Mouse (Mus musculus) liver, embryonic 15.5 days (tissue): Measurements from ENCODE around the gene Syt17. TPM values are rescaled to one million over a fixed set of nuclear protein-coding genes. Genes with fewer than 3 reads are reported as not detected.
"Not testable (repeated sequence)": the region's sequence is repeated elsewhere in the genome, so short reads cannot be mapped to it uniquely, and the experiment has no call there.

Experiments used
- ATAC-seq: fragments of 200-750 bp; cut with Nextera tagmentation; 2 replicates; pipeline ENCODE4 v1.8.0; 2017; ENCODE audit warnings: moderate number of reproducible peaks, mild to moderate bottlenecking, moderate library complexity; ENCODE audit not compliant: insufficient read depth
- H3K27ac ChIP-seq: fragments of 300-500 bp; sonication (generic); replicated peaks from 2 replicates; pipeline ENCODE4 v1.5.1; 2015; ENCODE audit warnings: mild to moderate bottlenecking, inconsistent platforms
- H3K27me3 ChIP-seq: fragments of 300-500 bp; sonication (generic); 2 replicates; pipeline ENCODE4 v1.6.1; 2015; ENCODE audit warnings: mild to moderate bottlenecking, inconsistent platforms
- H3K36me3 ChIP-seq: fragments of 300-500 bp; sonication (generic); replicated peaks from 2 replicates; pipeline ENCODE4 v1.6.1; 2015; ENCODE audit warnings: moderate library complexity, mild to moderate bottlenecking, inconsistent platforms
- H3K4me1 ChIP-seq: fragments of 300-500 bp; sonication (generic); replicated peaks from 2 replicates; pipeline ENCODE4 v1.6.1; 2015; ENCODE audit warnings: inconsistent platforms
- H3K4me2 ChIP-seq: fragments of 300-500 bp; sonication (generic); 2 replicates; pipeline ENCODE4 v1.6.1; 2015; ENCODE audit warnings: moderate library complexity, mild to moderate bottlenecking, inconsistent platforms
- H3K4me3 ChIP-seq: fragments of 300-500 bp; sonication (generic); replicated peaks from 2 replicates; pipeline ENCODE4 v1.5.1; 2015; ENCODE audit warnings: mild to moderate bottlenecking, inconsistent platforms
- H3K9ac ChIP-seq: fragments of 300-500 bp; sonication (generic); 2 replicates; pipeline ENCODE4 v1.6.1; 2015; ENCODE audit warnings: moderate library complexity, mild to moderate bottlenecking, inconsistent platforms
- H3K9me3 ChIP-seq: fragments of 300-500 bp; sonication (generic); replicated peaks from 2 replicates; pipeline ENCODE4 v1.6.1; 2016; ENCODE audit warnings: inconsistent platforms
- WGBS: fragments of 180-500 bp; shearing (Covaris S2); methylation state at CpG from one replicate; pipeline ENCODE4 v1.1.7; 2015; ENCODE audit warnings: mixed read lengths; ENCODE audit not compliant: insufficient replicate concordance; 5-methylcytosine and 5-hydroxymethylcytosine counted together
- polyA plus RNA-seq: library from polyadenylated mRNA; unstranded; fragments of >200 nt; fragmentation: Nextera tagmentation; extraction: Ambion mirVana; gene quantifications from 2 replicates; pipeline ENCODE4 v1.2.1, GENCODE M21; 2015

The Syt17 gene
- polyA plus RNA-seq, 1 experiment from 2014 or later, result 0.35 TPM

DNA sequence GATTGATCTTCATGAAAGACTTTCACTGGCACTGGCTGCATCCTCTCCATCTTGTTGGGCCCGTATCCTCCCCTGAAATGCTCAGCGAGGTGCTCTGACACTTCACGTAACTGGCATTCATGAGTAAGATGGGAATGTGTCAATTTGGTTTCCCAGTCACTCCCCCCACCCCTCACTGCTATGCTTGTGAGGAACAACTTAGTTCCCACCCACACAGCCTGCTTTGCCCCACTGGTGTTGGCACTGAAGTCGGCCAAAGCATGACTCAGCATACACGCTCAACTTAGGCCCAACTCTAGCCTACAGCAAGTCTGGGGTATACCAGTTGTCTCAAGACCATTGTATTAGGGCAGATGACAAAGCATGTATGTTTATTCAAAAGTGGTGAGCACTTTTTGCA lies 76.7 kb downstream of the Syt17 start:
- H3K4me1 ChIP-seq, result no peaks in the 10 kb centered on the region
- no peak for ATAC-seq
- no peak overlapping the region for H3K4me2 ChIP-seq
- H3K9me3 ChIP-seq, result no peaks in the 10 kb centered on the region
- no peaks in the 10 kb centered on the region for H3K36me3 ChIP-seq
- no peak overlapping the region for H3K4me3 ChIP-seq
- H3K27ac ChIP-seq, result no peak overlapping the region
- H3K9ac ChIP-seq, result no peak overlapping the region
- WGBS, result 74% methylated on average over 5 of the region's 5 CpGs
- H3K27me3 ChIP-seq, result no peaks in the 10 kb centered on the region

DNA sequence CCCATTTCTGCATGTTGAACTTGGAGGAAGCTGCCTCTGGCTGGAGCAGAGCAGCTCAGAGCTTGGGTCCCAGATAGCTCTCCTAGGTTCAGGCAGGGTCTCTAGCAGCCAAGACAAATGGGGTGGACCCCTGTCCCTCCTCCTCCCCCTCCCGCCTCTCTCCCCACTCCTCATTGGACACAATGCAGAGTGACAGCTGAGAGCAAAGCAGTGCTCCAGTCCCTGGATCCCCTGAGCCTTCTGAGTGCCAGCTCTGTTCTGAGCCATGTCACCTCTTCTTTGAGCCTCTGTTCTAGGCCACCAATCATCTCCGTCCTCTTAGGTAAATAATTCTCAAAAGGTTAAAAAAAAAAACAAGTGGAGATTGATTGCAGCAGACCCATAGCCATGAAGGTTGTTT lies 78.3 kb downstream of the Syt17 start:
- H3K4me2 ChIP-seq, result no peak overlapping the region
- H3K9me3 ChIP-seq, result no peaks in the 10 kb centered on the region
- WGBS, result 55% methylated on average over 2 of the region's 2 CpGs
- H3K36me3 ChIP-seq, result no peaks in the 10 kb centered on the region
- H3K4me3 ChIP-seq, result no peak overlapping the region
- ATAC-seq, result no peak
- H3K9ac ChIP-seq, result no peak overlapping the region
- H3K4me1 ChIP-seq, result no peaks in the 10 kb centered on the region
- no peaks in the 10 kb centered on the region for H3K27me3 ChIP-seq
- H3K27ac ChIP-seq, result no peak overlapping the region

DNA sequence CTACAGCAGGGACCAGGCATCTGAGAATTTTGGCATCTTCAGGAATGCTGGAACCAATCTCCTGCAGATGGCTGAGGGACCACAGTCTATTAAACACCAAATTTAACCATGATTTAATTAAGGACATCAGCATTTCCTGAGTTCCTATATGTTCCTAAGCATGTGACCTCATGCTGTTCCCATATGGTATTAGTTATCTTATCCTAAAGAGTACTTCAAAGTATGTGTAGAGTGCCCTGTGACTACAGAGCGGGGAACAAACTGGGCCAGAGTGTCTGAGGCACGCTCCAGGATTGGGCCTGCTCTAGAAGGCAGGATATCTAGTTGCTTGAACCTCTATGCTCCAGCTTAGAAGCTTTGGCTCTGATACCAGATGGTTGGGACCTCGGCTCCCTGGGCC lies 82.1 kb downstream of the Syt17 start:
- no peaks in the 10 kb centered on the region for H3K27me3 ChIP-seq
- no peaks in the 10 kb centered on the region for H3K9me3 ChIP-seq
- H3K4me3 ChIP-seq, result no peak overlapping the region
- 46% methylated on average over 3 of the region's 3 CpGs for WGBS
- no peaks in the 10 kb centered on the region for H3K36me3 ChIP-seq
- no peaks in the 10 kb centered on the region for H3K4me1 ChIP-seq
- no peak overlapping the region for H3K4me2 ChIP-seq
- no peak overlapping the region for H3K27ac ChIP-seq
- ATAC-seq, result no peak
- H3K9ac ChIP-seq, result no peak overlapping the region

- H3K9ac ChIP-seq, result no peak overlapping the region
- H3K36me3 ChIP-seq, result no peaks in the 10 kb centered on the region
- H3K4me2 ChIP-seq, result no peak overlapping the region
- no peaks in the 10 kb centered on the region for H3K4me1 ChIP-seq
- H3K27me3 ChIP-seq, result no peaks in the 10 kb centered on the region
- H3K27ac ChIP-seq, result no peak overlapping the region
- ATAC-seq, result no peak
- WGBS, result 52% methylated on average over 6 of the region's 6 CpGs
- H3K9me3 ChIP-seq, result no peaks in the 10 kb centered on the region
- no peak overlapping the region for H3K4me3 ChIP-seq
These were observed 82.8 kb downstream of the Syt17 start for GRCm38 (mm10) chr7:118365251-118365650.

- H3K27me3 ChIP-seq, result no peaks in the 10 kb centered on the region
- H3K9me3 ChIP-seq, result no peaks in the 10 kb centered on the region
- H3K36me3 ChIP-seq, result no peaks in the 10 kb centered on the region
- ATAC-seq, result no peak
- H3K4me1 ChIP-seq, result no peaks in the 10 kb centered on the region
- no peak overlapping the region for H3K4me3 ChIP-seq
- H3K27ac ChIP-seq, result no peak overlapping the region
- 24% methylated on average over 7 of the region's 7 CpGs for WGBS
- H3K9ac ChIP-seq, result no peak overlapping the region
- H3K4me2 ChIP-seq, result no peak overlapping the region
These were observed 83.5 kb downstream of the Syt17 start for GRCm38 (mm10) chr7:118364353-118365007.

- Histone ChIP-seq H3K4me2 (no peak overlapping the region), H3K27me3 (no peaks in the 10 kb centered on the region), H3K36me3 (no peaks in the 10 kb centered on the region), H3K9me3 (no peaks in the 10 kb centered on the region), H3K4me3 (no peak overlapping the region), H3K4me1 (no peaks in the 10 kb centered on the region), H3K27ac (no peak overlapping the region), H3K9ac (no peak overlapping the region)
- no peak for ATAC-seq
- 65% methylated on average over 6 of the region's 6 CpGs for WGBS
These were observed 84.3 kb downstream of the Syt17 start for GRCm38 (mm10) chr7:118363587-118364233.

DNA sequence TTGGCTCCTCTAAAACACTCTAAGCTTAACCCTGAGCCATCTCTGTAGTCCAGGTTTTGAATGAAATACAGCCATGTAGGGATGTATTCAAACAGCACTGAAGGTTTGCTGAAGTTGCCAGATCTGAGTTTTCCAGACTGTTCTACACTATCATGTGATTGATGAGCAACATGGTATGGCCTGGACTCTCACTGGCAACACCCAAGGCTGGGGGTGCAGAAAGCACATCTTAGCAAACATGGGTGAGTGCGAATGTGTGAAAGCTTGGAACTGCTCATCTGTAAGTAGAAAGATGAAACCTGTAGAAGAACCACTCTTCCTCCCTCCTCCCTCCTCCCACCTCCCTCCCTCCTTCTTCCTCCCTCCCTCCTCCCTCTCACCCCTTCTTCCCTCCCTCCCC lies 85.1 kb downstream of the Syt17 start:
- H3K9ac ChIP-seq, result no peak overlapping the region
- no peaks in the 10 kb centered on the region for H3K36me3 ChIP-seq
- no peaks in the 10 kb centered on the region for H3K9me3 ChIP-seq
- WGBS, result 71% methylated on average over 1 of the region's 1 CpGs
- H3K4me1 ChIP-seq, result no peaks in the 10 kb centered on the region
- ATAC-seq, result no peak
- no peak overlapping the region for H3K27ac ChIP-seq
- H3K4me2 ChIP-seq, result no peak overlapping the region
- H3K4me3 ChIP-seq, result no peak overlapping the region
- H3K27me3 ChIP-seq, result no peaks in the 10 kb centered on the region

GRCm38 (mm10) chr7:118362258-118362657 lies 85.8 kb downstream of the Syt17 start:
- Histone ChIP-seq H3K27ac (no peak overlapping the region), H3K27me3 (no peaks in the 10 kb centered on the region), H3K36me3 (no peaks in the 10 kb centered on the region), H3K4me2 (no peak overlapping the region), H3K9ac (no peak overlapping the region), H3K9me3 (no peaks in the 10 kb centered on the region), H3K4me1 (no peaks in the 10 kb centered on the region), H3K4me3 (no peak overlapping the region)
- no peak for ATAC-seq
- 38% methylated on average over 3 of the region's 3 CpGs for WGBS

GRCm38 (mm10) chr7:118358977-118359376 lies 89.0 kb downstream of the Syt17 start:
- Histone ChIP-seq H3K9ac (no peak overlapping the region), H3K27me3 (no peaks in the 10 kb centered on the region), H3K36me3 (no peaks in the 10 kb centered on the region), H3K4me3 (no peak overlapping the region), H3K4me1 (no peaks in the 10 kb centered on the region), H3K9me3 (no peaks in the 10 kb centered on the region), H3K27ac (no peak overlapping the region), H3K4me2 (no peak overlapping the region)
- 35% methylated on average over 3 of the region's 3 CpGs for WGBS
- ATAC-seq, result no peak

DNA sequence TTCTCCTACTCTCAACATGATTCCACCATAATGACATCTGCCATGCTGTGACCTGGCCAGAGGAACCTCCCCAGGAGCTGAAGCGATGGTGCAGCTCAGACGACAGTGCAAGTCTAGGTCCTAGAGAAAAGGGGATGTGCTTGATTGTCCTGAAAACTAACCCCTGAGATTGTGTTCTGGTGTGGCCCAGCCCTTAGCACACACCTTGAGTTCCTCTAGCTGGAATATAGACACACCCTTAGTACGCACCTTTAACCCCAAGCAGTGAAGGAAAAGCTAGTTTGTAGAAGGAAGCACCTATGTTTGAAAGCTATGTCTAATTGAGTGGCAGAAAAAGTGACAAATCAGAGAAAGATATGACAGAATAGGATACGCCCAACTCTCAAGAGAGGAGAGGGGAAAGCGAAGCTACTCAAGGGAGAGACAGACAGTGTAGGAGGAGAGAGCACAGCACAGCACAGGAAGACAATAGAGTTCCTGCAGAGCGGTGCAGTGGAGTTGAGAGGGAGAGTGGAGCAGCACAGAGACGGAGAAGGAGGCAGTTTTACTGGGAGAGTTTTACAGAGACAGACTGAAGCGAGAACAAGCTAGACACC lies 91.5 kb downstream of the Syt17 start:
- WGBS, result 60% methylated on average over 8 of the region's 8 CpGs
- H3K4me3 ChIP-seq, H3K9ac ChIP-seq, H3K4me1 ChIP-seq, H3K4me2 ChIP-seq, H3K27me3 ChIP-seq, H3K27ac ChIP-seq, H3K9me3 ChIP-seq, H3K36me3 ChIP-seq, ATAC-seq: not testable (repeated sequence)

- H3K36me3 ChIP-seq, result no peaks in the 10 kb centered on the region
- H3K27me3 ChIP-seq, result no peaks in the 10 kb centered on the region
- no peaks in the 10 kb centered on the region for H3K9me3 ChIP-seq
- no peak overlapping the region for H3K9ac ChIP-seq
- no peak for ATAC-seq
- H3K4me1 ChIP-seq, result no peaks in the 10 kb centered on the region
- no peak overlapping the region for H3K4me2 ChIP-seq
- no peak overlapping the region for H3K27ac ChIP-seq
- no peak overlapping the region for H3K4me3 ChIP-seq
- 49% methylated on average over 2 of the region's 2 CpGs for WGBS
These were observed 97.2 kb downstream of the Syt17 start for GRCm38 (mm10) chr7:118350840-118351239.
